Mouse (Mus musculus) urinary bladder, postnatal 14 days (tissue): ENCODE measurements around the gene Acsf3.

Experiments
- DNase-seq: peaks from one replicate; pipeline ENCODE4 v3.0.0; 2021; ENCODE audit warnings: low spot score

Acsf3 gene

DNA sequence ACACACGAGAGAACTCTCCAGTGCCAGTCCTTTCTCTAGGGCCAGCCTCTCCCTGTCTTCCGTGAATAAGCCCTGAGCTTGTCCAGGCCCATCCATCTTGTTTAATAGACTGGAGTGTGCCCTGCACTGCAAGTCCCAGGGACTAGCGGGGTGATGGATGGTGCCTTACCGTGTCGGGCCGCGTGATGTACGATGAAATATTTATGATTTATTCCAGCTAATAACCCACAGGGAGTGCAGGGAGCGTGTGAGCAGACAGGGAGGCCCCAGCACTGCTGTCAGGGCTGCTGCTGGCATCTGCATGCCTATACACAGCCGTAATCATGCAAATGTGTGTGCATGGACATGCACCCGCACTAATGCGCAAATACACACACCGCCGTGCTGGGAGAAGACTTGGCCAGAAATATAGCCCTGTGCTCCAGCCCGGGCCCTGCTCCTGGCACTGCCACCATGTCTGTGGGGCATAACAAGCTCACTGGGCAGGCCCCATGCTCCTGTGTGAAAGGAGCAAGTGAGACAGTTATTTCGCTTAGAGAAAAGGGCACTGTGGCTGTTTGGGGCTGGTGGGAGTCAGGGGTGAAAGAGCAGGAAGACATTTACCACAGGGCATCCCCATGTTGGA lies 36.7 kb downstream of the Acsf3 start:
- DNase-seq = no peak

DNA sequence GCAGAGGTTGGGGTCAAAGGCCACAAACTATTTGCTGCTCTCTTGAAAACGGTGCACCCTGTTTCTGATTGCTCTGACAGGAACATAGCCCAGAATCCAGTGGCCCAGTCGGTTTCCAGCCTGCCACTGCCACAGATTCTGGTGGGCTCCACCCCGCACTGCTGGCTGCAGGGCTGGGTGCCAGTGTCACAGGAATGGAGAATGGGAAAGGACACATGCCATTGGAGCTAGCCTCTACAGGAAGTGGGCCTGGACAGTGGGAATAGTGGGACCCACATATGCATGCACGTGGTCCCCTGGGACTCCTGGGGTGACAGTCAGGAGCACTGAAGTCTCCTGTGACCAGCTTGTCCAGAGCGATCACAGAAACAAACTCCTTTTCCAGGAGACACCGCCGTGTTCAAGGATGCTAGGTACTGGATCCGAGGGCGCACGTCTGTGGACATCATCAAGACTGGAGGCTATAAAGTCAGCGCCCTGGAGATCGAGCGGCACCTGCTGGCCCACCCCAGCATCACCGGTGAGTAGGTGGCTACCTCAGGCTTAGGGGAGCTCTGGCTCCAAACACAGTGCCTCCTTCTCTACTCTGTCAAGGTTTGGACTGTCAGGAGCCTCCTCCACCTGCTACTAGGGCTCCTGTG lies 37.4 kb downstream of the Acsf3 start:
- no peak for DNase-seq

DNA sequence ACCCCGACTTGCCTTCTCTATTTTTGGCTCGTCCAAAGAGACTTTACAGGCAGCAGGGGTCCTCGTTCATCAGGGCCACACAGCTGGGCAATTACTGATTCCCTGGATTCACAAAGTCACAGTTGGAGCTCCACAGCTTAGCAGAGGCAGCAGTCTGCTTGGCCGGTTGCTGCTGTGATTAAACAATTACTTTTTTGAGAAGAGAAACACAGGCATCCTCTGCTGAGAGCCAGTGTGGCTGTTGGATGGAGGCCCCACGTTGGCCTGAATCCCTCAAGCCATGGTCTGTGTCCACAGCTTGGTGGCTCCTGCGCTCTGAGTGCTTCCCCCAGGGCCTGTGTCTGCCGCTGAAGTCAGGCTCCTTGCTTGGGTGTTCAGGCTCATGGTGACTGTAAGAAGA lies 39.3 kb downstream of the Acsf3 start:
- no peak for DNase-seq

DNA sequence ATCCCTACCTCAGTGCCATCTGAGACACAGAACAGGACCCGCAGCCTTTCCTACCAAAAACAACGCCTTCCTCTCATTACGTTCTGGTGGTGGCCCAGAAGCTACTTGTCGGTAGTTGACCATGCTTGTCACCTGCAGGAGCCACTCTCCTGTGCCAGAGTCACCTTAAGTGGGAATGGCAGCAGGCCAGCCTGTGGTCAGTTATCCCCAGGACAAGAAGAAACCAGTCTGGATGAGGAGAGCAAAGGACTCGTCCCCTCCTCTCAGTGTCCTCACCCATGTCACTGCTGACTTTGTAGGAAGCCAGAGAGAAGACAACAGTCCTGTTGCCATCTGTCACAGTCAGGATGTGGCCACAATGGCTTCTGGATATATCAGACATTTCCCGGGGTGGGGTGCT lies 41.7 kb downstream of the Acsf3 start:
- no peak for DNase-seq

DNA sequence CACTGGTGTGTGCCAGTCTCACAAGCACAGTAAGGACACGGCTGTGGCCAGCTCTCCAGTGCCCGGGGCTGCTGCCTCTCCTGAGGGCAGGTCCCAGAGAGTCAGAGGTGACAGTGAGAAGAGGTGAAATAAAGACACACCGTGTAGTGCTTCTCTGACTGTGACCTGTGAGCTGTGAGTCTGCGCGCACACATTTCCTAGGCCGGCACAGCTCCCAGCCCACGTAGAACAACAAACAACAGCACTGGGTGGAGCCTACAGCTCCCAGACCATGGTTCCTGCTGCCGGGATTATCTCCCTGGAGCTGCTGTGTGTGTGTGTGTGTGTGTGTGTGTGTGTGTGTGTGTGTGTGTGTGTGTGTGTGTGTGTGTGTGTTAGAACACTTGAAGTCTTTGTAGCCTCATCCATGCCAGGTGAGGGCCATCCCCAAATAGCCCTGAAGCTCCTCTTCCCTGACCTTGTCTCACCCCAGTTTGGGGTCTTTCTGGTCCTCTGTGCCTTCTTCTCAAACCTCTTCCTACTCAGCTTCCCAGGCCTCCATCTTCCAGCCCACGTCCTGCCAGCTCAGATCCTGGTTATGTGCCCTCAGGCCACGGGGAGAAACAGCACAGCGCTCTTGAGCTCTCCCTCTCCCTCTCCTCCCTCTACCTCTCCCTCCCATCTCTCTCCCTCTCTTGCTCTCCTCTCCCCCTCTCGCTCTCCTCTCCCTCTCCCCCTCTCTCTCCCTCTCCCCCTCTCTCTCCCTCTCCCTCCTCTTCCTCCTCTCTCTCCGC lies 42.6 kb downstream of the Acsf3 start:
- DNase-seq = no peak

DNA sequence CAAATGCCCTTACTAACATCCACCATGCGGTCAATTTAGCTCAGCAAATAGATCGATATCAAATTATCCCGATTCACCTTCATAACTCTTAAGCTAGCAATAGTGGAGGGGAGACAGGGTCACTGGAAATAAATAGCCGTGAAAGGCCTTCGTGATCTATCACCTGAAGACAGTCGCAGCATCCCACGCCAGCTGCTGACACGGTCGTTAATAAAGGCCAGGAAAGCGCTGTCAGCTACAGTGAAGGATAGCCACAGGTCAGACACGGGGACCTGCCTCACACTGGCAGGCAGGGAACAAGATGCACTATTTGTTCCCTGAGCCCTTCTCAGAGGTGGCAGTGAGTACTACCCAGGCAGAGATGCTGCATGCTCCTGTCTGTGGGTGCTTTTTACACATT lies 44.5 kb downstream of the Acsf3 start:
- DNase-seq = no peak

DNA sequence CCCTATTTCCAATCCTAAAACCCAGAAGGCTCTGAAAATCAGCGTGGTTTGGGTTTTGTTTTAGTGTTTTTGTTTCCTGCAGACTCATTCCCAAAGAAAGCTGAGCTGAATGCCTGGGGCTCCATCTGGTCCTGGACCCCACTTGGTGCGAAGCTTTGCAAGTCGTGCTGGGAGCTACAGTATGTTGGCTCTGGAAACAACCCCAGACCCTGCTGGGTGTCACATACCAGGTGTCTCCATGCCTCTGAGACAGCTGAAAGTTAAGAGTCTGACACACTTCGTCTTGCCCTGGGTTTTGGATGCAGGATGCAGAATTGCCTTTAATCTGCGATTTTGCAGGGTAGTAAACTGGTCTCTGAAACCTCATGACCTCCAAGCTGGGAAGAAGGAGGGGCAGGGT lies 49.3 kb downstream of the Acsf3 start:
- no peak for DNase-seq

DNA sequence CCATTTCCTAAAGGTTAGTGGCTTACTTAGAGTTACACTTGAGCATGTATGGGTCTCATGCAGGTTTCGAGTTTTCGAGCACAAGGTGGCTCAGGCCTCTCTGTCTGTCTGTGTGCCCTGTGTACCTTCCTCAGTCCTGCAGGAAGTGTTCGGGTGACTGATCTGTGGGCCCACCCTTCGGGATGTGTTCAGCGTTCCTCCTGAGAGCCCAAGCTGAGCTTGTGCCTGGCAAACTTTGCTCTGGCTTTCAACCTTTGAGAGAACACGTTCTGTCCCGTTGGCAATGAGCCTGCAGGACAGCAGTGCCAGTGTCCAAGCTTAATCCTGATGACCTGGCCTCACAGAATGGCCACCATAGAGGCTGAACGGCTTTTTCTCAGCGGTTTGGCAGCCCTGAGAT lies 49.7 kb downstream of the Acsf3 start:
- DNase-seq = no peak

DNA sequence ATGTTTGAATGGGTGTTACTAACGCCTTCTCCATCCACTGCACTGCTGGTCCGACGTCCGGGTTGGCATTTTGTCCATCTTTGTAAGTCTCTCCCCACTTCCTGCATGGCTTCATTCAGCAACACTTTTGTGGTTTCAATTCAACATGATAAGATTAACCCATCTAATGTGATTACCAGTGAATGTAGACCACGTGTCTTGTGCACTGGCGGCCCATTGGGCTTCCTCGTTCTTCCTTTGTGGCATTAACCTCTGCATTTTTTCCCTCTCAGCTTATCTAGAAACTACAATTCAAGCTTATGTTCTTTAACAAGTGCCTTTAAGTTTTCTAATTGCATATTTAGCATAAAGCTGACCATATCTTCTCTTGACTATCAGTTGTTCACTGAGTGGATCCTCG lies 50.1 kb downstream of the Acsf3 start:
- DNase-seq = no peak

DNA sequence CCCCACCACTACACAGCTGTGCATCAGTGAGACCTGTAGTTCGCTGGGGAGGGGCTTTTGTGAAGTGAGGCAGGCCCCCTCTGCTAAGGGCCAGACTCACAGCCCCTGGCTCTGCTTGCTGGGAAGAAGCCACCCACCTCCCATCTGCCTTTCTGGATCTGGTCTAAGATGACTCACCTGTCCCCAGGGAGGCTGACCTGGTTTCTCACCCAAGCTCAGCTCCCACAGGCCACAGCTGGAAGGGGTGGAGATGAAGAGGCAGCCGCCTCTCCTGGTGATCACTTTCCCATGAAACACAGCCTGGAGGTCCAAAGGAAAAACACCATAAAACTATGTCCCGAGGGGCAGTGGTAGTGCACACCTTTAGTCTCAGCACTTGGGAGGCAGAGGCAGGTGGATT lies 54.1 kb downstream of the Acsf3 start:
- DNase-seq = no peak

DNA sequence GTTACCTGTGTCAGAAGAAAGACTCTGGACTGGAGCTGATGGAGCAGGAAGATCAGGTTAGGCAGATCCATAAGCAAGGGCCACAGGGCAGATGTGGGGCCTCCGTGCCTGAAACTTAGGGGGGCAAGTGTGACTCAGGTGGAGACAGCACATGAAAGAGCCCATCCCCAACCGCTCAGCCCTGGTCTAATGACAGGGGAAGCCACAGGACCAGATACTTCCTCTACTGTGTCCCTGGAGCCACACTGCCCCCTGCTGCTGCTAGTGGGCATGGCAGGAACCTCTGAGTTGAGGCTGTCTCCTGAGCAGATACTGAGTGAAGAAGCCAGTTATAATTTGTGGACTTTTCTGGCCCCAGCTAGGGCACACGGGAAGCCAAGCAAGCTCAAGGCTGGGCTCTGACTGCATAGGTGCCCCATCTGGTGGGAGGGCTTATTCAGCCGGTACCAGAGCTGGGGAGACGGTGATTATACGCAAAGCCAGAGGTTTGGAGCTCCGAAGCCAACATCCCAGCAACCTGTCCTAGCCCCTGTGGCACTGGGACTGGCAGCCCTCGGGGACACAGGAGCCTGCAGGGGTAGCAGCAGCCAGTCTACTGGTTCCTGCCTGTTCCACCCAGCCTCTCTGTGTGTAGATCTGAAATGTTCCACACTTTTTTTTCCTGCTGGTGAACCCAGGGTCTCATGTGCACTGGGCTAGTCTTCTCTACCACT lies 55.2 kb downstream of the Acsf3 start:
- peak; percentile 91 for DNase-seq

DNA sequence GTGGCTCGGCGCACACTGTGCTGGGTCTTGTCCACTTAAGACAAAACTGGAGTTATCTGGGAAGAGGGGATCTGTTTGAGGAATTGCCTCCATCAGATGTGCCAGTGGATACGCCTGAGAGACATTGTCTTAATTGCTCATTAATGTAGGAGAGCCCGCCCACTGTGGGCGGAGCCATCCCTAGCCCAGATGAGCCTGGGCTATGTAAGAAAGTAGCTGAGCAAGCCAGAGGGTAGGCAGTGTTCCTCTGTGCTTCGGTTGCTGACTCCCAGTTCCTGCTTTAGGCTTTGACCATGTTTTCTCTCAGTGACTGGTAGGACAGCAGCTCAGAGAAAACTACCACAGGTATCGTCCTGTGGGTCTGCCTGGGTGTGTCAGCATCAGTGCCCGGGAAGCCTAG lies 59.1 kb downstream of the Acsf3 start:
- DNase-seq = no peak

DNA sequence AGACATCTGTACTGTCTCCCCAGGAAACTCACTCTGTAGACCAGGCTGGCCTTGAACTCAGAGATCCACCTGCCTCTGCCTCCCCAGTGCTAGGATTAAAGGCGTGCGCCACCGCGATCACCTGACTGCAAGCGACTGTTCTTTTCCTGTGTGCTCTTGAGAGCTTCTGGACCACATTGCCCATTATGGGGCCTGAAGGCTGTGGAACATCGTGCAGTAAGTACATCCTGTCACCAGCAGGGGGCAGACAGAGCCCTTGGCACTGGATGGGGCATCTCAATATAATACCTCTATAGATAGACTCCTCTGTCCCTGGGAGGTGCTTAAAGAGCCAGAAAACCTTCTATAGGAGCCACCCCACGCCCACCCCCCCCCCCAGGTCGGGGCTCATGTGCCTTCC lies 59.7 kb downstream of the Acsf3 start:
- peak; percentile 81 for DNase-seq

DNA sequence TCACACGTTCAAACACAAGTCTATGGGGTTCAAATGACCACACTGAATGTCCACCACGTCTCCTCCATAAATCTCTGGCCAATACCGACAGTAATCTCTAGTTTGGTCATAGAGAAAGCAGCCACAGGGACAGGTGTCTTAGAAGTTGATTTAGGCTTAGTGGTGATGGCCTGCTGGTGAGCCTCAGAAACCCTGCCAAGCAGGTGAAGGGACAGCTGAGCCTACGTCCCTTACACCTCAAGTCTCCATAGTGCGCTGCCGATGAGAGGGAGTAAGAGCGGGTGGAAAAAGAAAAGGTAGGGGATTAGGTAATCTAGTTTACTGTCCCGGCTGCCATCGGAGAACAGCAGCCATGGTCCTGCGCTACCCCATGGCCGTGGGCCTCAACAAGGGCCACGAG lies 60.9 kb downstream of the Acsf3 start:
- no peak for DNase-seq

DNA sequence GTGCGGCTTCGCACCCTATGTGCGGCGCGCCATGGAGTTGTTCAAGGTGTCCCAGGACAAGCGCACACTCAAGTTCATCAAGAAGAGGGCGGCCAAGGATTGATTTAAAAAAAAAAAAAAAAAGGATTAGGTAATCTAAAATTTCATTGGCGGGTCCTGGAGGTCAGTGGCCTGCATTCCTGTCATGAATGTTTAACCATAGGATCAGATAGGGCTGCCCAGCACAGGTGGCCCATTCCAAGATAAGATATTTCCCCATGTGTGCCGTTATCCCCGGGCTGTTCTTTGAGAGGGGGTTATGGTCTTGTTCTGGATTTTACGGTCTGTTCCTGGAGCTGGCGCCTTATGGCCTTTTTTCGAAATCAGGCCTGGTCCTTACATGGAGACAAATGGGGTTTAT lies 61.4 kb downstream of the Acsf3 start:
- DNase-seq = no peak

DNA sequence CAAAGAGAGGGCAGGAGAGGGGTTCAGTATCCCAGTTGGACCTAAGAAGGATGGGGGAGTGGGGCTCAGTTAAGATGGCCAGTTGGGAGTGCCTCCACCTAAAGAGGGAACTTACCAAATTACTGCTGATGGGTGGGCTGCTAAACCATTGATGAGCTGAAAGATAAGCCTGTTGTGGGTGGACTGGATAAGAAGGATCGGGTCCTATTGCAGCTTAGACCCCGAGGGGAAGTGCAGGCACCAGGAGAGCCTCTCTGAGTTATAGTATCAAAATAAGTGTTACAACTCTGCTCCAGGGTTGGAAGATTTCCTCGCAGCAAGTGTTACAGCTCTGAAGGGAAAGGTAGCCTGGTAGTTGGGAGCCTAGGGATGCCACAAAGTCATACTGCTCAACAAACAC lies 68.9 kb downstream of the Acsf3 start:
- DNase-seq = no peak

DNA sequence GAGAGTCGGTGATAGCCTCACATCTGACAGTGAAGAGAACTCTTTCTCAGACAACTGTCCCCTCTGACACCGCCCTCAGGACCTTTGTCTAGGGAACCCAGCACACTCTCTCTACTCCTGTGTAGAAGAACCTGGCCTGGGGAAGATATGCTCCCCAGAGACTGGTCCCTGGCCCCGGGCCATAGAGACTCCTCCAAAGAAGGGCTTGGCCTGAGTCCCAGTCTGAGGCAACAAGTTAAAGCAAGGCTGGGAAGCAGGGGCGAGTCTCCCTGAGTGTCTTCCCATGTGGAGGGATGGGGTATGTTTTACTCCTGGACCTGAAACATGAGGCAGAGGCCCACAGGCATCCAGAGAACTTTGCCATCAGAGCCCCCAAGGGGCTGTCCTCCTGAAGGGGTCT lies 70.4 kb downstream of the Acsf3 start:
- peak; percentile 31 for DNase-seq

DNA sequence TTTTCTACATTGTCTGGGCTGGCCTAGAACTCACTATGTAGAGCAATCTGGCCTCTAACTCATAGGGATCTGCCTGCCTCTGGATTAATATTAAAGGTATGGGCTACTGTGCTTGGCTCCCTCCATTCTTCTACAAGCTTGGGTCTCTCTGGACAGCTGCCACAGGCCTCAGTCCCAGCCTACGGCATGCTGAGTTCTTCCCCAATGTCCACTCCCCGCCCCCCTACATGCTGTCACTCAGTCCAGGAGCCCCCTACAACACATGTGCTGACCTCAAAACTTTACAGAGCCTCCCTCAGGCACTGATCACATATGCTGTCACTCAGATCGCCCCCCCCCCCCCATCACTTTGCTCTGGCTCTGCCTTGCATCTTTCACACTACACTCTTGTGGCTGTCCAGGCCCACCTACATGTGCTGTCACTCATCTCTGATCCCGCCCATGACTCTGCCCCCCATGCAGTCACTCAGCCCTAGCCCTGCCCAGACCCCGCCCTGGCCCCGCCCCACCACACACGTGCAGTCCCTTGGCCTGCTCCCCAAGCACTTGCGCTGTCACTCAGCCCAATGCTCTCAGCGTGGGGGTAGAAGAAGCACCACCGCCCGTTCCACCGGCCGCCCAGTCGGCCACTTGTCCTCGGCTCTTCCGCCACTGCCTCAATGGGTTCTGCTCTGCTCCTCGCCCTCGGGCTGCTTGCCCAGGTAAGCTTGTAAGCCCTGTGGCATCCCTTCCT lies 72.7 kb downstream of the Acsf3 start, which contains the start of gene Cdh15:
Gene Cdh15 (plus strand): TSS at position 138 of the 733 bp plus-strand sequence.
- DNase-seq = peak; percentile 17

DNA sequence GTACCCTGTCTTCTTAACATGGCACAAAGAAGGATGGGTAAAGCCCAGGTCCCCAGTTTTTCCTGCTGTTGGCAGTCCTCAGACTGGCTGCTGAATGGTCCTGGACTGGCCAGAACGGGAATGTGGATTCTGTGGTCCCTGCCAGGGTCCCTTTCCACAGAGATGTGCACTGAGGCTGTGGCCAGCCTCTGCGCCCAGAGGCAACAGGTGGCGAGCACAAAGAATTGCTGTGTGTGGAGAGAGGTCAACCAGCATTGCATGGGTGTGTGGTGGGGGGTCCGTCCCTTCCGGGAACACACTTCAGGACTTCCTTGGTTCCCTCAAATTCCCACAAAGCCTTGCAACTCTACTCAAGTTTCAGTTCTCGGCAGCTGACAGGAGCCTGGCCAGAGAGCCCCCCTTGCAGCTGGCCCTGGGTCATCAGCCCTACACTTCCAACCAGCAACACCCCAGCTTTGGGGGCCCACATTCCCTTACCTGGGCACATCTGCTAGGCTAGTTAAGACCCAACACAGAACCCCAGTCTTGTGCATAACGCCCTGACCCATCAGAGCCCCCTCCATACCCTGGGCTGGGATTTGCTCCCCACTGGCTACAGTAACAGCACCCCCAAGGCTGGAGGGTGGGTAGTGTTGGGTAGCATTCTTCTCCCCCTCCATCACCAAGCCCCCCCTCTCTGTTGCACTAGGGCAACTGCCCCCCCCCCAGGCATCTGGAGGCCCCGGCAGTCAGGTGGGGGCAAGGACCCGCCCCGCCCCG lies 74.0 kb downstream of the Acsf3 start:
- DNase-seq = no peak

DNA sequence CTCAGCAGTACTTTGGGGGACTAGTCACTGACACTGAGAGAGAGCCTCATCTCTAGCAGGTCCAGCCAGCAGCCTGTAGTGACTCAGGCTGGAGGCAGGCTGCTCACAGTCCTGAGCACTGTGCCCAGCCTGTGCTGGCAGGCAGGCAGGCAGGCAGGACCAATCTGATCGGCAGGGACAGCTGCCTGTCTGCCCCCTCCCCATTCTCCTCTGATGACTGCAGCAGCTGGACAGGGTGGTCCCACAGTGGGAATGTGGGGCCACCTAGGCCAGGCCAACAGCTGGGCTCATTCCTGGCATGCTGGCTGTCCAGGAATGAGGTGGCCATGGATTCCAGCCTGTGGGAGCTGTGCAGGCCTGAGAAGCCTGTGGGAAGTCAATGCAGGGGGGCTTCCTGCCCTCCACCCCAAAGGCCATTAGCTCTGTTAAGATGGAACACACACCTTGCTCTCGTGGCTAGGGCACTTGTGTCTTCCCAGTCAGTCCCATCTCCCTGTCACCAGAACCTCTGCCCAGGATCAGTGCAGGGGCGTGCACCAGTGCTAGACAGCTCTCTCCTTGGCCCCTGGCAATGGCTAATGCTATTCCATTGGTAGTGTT lies 75.5 kb downstream of the Acsf3 start:
- no peak for DNase-seq
